Mouse (Mus musculus) spleen, adult 2 months (tissue): Measurements from ENCODE around the gene Creb1.

Experiments
- CTCF ChIP-seq: fragments of 200-500 bp; IDR thresholded peaks from 2 replicates; pipeline ENCODE4 v1.5.1; 2011; ENCODE audit warnings: mild to moderate bottlenecking, inconsistent platforms; ENCODE audit not compliant: insufficient read depth, insufficient read length, insufficient replicate concordance; ENCODE audit errors: extremely low read depth
- POLR2A ChIP-seq: fragments of 200-500 bp; IDR thresholded peaks from 2 replicates; pipeline ENCODE4 v1.6.1; 2011; ENCODE audit warnings: low read depth, low read length, inconsistent platforms

- TF ChIP-seq POLR2A (no peak), CTCF (no peak)
Observed at GRCm38 (mm10) chr1:64616531-64616880, 84.1 kb downstream of the Creb1 start.
